Mouse (Mus musculus): ENCODE results near the gene Gm13871.
"Not testable (repeated sequence)": the region's sequence is repeated elsewhere in the genome, so short reads cannot be mapped to it uniquely, and the experiment has no call there.

Gene Gm13871

DNA sequence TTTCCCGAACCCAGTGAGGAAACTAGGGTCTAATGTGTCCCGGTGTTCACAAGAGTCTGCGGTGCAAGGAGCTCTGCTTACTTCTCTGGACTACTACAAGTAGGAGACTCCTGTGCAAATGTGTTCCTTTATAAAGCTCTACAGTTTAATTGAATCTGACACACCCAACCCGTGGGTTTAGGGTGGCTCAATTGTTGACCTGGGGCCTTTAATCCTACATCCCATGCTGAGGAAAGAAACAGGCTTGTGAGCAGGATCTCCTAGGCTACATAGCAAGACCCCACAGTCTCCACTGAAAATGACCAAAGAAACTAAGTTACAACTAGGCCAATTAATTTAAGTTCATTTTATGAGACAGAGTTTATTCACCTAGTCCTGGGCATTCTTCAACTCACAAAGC, at the start of gene Gm13871:
TSS of gene Gm13871 (minus strand) at position 101 of the 400 bp plus-strand sequence.
- not testable (repeated sequence) for DNase-seq (ENCODE audit: low spot score)

DNA sequence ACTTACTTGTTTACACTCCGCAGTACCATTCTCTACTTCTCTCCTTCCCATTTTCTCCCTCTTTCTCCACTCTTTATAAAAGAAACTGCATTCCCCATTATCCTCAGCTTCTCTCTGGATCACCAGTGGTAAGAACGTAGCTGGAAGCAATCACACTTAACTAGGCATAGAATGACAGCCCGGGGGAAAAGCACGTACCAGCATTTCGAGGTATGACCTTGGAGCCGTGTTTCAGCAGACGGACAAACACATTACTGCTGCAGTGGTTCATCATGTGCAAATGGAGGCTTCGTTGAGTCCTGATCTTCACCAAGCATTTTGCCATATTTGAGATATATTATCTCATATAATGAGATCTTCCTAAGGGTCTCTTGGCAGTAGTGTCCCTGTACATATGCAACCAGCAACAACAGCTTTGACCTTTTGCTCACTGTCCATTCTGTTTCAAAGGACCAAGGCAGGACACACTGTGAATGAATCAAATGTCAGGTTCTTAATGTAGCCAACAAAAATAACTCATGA, 44.7 kb upstream of the Gm13871 start, which contains the start of gene 2310002L09Rik:
TSS of gene 2310002L09Rik (minus strand) at position 472 of the 522 bp plus-strand sequence.
- no peak for DNase-seq (ENCODE audit: low spot score)

DNA sequence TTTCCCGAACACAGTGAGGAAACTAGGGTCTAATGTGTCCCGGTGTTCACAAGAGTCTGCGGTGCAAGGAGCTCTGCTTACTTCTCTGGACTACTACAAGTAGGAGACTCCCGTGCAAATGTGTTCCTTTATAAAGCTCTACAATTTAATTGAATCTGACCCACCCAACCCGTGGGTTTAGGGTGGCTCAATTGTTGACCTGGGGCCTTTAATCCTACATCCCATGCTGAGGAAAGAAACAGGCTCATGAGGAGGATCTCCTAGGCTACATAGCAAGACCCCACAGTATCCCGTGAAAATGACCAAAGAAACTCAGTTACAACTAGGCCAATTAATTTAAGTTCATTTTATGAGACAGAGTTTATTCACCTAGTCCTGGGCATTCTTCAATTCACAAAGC, 14.9 kb upstream of the Gm13871 start, which contains the start of gene Gm11756:
TSS of gene Gm11756 (minus strand) at position 101 of the 400 bp plus-strand sequence.
- DNase-seq (ENCODE audit: low spot score) = not testable (repeated sequence)

DNA sequence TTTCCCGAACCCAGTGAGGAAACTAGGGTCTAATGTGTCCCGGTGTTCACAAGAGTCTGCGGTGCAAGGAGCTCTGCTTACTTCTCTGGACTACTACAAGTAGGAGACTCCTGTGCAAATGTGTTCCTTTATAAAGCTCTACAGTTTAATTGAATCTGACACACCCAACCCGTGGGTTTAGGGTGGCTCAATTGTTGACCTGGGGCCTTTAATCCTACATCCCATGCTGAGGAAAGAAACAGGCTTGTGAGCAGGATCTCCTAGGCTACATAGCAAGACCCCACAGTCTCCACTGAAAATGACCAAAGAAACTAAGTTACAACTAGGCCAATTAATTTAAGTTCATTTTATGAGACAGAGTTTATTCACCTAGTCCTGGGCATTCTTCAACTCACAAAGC, 14.7 kb downstream of the Gm13871 start, which contains the start of gene Gm11757:
TSS of gene Gm11757 (minus strand) at position 101 of the 400 bp plus-strand sequence.
- not testable (repeated sequence) for DNase-seq (ENCODE audit: low spot score)

GRCm38 (mm10) chr4:73876166-73876565, 29.6 kb downstream of the Gm13871 start, which contains the start of gene Gm11758:
Gene Gm11758, minus strand, starts transcription at chr4:73876266.
- DNase-seq (ENCODE audit: low spot score) = not testable (repeated sequence)
